Mouse (Mus musculus): ENCODE measurements around the gene Cntnap2.

Gene Cntnap2

GRCm38 (mm10) chr6:47319309-47319983 is 2260.3 kb downstream of the Cntnap2 start:
- H3K4me1 ChIP-seq (replicated peaks; ENCODE audit: low read depth, low read length) = peaks cover 22% of the 10 kb centered on the region
- H3K4me3 ChIP-seq (replicated peaks; ENCODE audit: low read length) = no peak overlapping the region
- H3K36me3 ChIP-seq (ENCODE audit: insufficient read depth, low read length) = no peaks in the 10 kb centered on the region
- TF ChIP-seq NANOG (IDR thresholded peaks at IDR 0.05; ENCODE audit: borderline replicate concordance, low read length) = no peak
- TF ChIP-seq POU5F1 (IDR thresholded peaks at IDR 0.05; ENCODE audit: borderline replicate concordance, low read length) = no peak
- TF ChIP-seq CTCF (conservative IDR thresholded peaks at IDR 0.05; ENCODE audit: low read length) = no peak
- H3K27me3 ChIP-seq (ENCODE audit: insufficient read depth, low read length) = no peaks in the 10 kb centered on the region
- H3K9me3 ChIP-seq (ENCODE audit: low read length) = no peaks in the 10 kb centered on the region

- no peak for TF ChIP-seq CTCF (conservative IDR thresholded peaks at IDR 0.05; ENCODE audit: low read length)
- TF ChIP-seq POU5F1 (IDR thresholded peaks at IDR 0.05; ENCODE audit: borderline replicate concordance, low read length) = no peak
- no peak for TF ChIP-seq NANOG (IDR thresholded peaks at IDR 0.05; ENCODE audit: borderline replicate concordance, low read length)
- H3K27me3 ChIP-seq (ENCODE audit: insufficient read depth, low read length) = no peaks in the 10 kb centered on the region; the same call in 1 of the 2 replicates
- H3K4me3 ChIP-seq (replicated peaks; ENCODE audit: low read length) = no peak overlapping the region
- no peaks in the 10 kb centered on the region for H3K9me3 ChIP-seq (ENCODE audit: low read length)
- no peaks in the 10 kb centered on the region for H3K36me3 ChIP-seq (ENCODE audit: insufficient read depth, low read length)
- peaks cover 19% of the 10 kb centered on the region for H3K4me1 ChIP-seq (replicated peaks; ENCODE audit: low read depth, low read length)
Observed at GRCm38 (mm10) chr6:47323169-47323835, 2264.1 kb downstream of the Cntnap2 start.

GRCm38 (mm10) chr6:47323886-47324285 is 2264.7 kb downstream of the Cntnap2 start:
- no peaks in the 10 kb centered on the region; the same call in 1 of the 2 replicates for H3K27me3 ChIP-seq (ENCODE audit: insufficient read depth, low read length)
- no peak for TF ChIP-seq CTCF (conservative IDR thresholded peaks at IDR 0.05; ENCODE audit: low read length)
- TF ChIP-seq POU5F1 (IDR thresholded peaks at IDR 0.05; ENCODE audit: borderline replicate concordance, low read length) = no peak
- no peak for TF ChIP-seq NANOG (IDR thresholded peaks at IDR 0.05; ENCODE audit: borderline replicate concordance, low read length)
- H3K36me3 ChIP-seq (ENCODE audit: insufficient read depth, low read length) = no peaks in the 10 kb centered on the region
- peaks cover 14% of the 10 kb centered on the region for H3K4me1 ChIP-seq (replicated peaks; ENCODE audit: low read depth, low read length)
- no peaks in the 10 kb centered on the region for H3K9me3 ChIP-seq (ENCODE audit: low read length)
- no peak overlapping the region for H3K4me3 ChIP-seq (replicated peaks; ENCODE audit: low read length)

- Histone ChIP-seq H3K27me3 (ENCODE audit: insufficient read depth, low read length) (no peaks in the 10 kb centered on the region; the same call in none of the 2 replicates), H3K36me3 (ENCODE audit: insufficient read depth, low read length) (no peaks in the 10 kb centered on the region), H3K9me3 (ENCODE audit: low read length) (no peaks in the 10 kb centered on the region), H3K4me3 (replicated peaks; ENCODE audit: low read length) (no peak overlapping the region), H3K4me1 (replicated peaks; ENCODE audit: low read depth, low read length) (no peaks in the 10 kb centered on the region; the same call in 1 of the 2 replicates)
- no peak for TF ChIP-seq CTCF (conservative IDR thresholded peaks at IDR 0.05; ENCODE audit: low read length)
- no peak for TF ChIP-seq POU5F1 (IDR thresholded peaks at IDR 0.05; ENCODE audit: borderline replicate concordance, low read length)
- TF ChIP-seq NANOG (IDR thresholded peaks at IDR 0.05; ENCODE audit: borderline replicate concordance, low read length) = no peak
Observed at GRCm38 (mm10) chr6:47328281-47328680, 2269.1 kb downstream of the Cntnap2 start.

- no peak overlapping the region for H3K4me3 ChIP-seq (replicated peaks; ENCODE audit: low read length)
Observed at GRCm38 (mm10) chr6:47329212-47329611, 2270.1 kb downstream of the Cntnap2 start.

GRCm38 (mm10) chr6:47333016-47333415 is 2273.9 kb downstream of the Cntnap2 start:
- H3K9me3 ChIP-seq (ENCODE audit: low read length) = no peaks in the 10 kb centered on the region
- no peaks in the 10 kb centered on the region for H3K36me3 ChIP-seq (ENCODE audit: insufficient read depth, low read length)
- no peak for TF ChIP-seq NANOG (IDR thresholded peaks at IDR 0.05; ENCODE audit: borderline replicate concordance, low read length)
- TF ChIP-seq POU5F1 (IDR thresholded peaks at IDR 0.05; ENCODE audit: borderline replicate concordance, low read length) = no peak
- no peak for TF ChIP-seq CTCF (conservative IDR thresholded peaks at IDR 0.05; ENCODE audit: low read length)
- H3K4me3 ChIP-seq (replicated peaks; ENCODE audit: low read length) = no peak overlapping the region
- H3K4me1 ChIP-seq (replicated peaks; ENCODE audit: low read depth, low read length) = peaks cover 10% of the 10 kb centered on the region
- H3K27me3 ChIP-seq (ENCODE audit: insufficient read depth, low read length) = peaks cover 4% of the 10 kb centered on the region; the same call in 1 of the 2 replicates

More at GRCm38 (mm10) chr6:47329212-47329611, 2270.1 kb downstream of the Cntnap2 start:
- Histone ChIP-seq H3K9me3 (ENCODE audit: low read length) (no peaks in the 10 kb centered on the region), H3K4me1 (replicated peaks; ENCODE audit: low read depth, low read length) (no peaks in the 10 kb centered on the region; the same call in 1 of the 2 replicates), H3K36me3 (ENCODE audit: insufficient read depth, low read length) (no peaks in the 10 kb centered on the region), H3K27me3 (ENCODE audit: insufficient read depth, low read length) (no peaks in the 10 kb centered on the region; the same call in none of the 2 replicates)
- TF ChIP-seq NANOG (IDR thresholded peaks at IDR 0.05; ENCODE audit: borderline replicate concordance, low read length) (no peak), POU5F1 (IDR thresholded peaks at IDR 0.05; ENCODE audit: borderline replicate concordance, low read length) (no peak), CTCF (conservative IDR thresholded peaks at IDR 0.05; ENCODE audit: low read length) (no peak)

GRCm38 (mm10) chr6:47334377-47334776 is 2275.2 kb downstream of the Cntnap2 start:
- Histone ChIP-seq H3K36me3 (ENCODE audit: insufficient read depth, low read length) (no peaks in the 10 kb centered on the region), H3K4me3 (replicated peaks; ENCODE audit: low read length) (no peak overlapping the region), H3K4me1 (replicated peaks; ENCODE audit: low read depth, low read length) (peaks cover 10% of the 10 kb centered on the region), H3K27me3 (ENCODE audit: insufficient read depth, low read length) (peaks cover 4% of the 10 kb centered on the region; the same call in 1 of the 2 replicates), H3K9me3 (ENCODE audit: low read length) (no peaks in the 10 kb centered on the region)
- TF ChIP-seq POU5F1 (IDR thresholded peaks at IDR 0.05; ENCODE audit: borderline replicate concordance, low read length) = no peak
- TF ChIP-seq NANOG (IDR thresholded peaks at IDR 0.05; ENCODE audit: borderline replicate concordance, low read length) = no peak
- no peak for TF ChIP-seq CTCF (conservative IDR thresholded peaks at IDR 0.05; ENCODE audit: low read length)

- H3K4me3 ChIP-seq (replicated peaks; ENCODE audit: low read length) = no peak overlapping the region
- 0 out of 2 replicates have a peak, but pooled peaks cover 4% of the 10 kb centered on the region for H3K27me3 ChIP-seq (ENCODE audit: insufficient read depth, low read length)
- TF ChIP-seq NANOG (IDR thresholded peaks at IDR 0.05; ENCODE audit: borderline replicate concordance, low read length) = no peak
- no peak for TF ChIP-seq POU5F1 (IDR thresholded peaks at IDR 0.05; ENCODE audit: borderline replicate concordance, low read length)
- no peak for TF ChIP-seq CTCF (conservative IDR thresholded peaks at IDR 0.05; ENCODE audit: low read length)
- H3K4me1 ChIP-seq (replicated peaks; ENCODE audit: low read depth, low read length) = peaks cover 28% of the 10 kb centered on the region
- no peaks in the 10 kb centered on the region for H3K36me3 ChIP-seq (ENCODE audit: insufficient read depth, low read length)
- no peaks in the 10 kb centered on the region for H3K9me3 ChIP-seq (ENCODE audit: low read length)
Observed at GRCm38 (mm10) chr6:47337300-47337699, 2278.1 kb downstream of the Cntnap2 start.
